Mouse (Mus musculus) gastrocnemius, postnatal 14 days (tissue): ENCODE measurements around the gene Acsm5. TPM values are rescaled to one million over a fixed set of nuclear protein-coding genes. Genes with fewer than 3 reads are reported as not detected.
"Not testable (repeated sequence)": the region's sequence is repeated elsewhere in the genome, so short reads cannot be mapped to it uniquely, and the experiment has no call there.

ENCODE experiments used
- DNase-seq: peaks from one replicate; pipeline ENCODE4 v3.0.0; 2021; ENCODE audit warnings: mixed read lengths
- intact Hi-C: fragments of 180-260 bp; cut with DNase I; formaldehyde crosslinking; loops from one replicate; pipeline ENCODE4 v1.15.1; 2025; ENCODE audit warnings: low total_unique reads
- total RNA-seq, 2 experiments: library from RNA; stranded (reverse); gene quantifications; 2 replicates each; pipeline ENCODE4 v1.2.3; 2021

The Acsm5 gene
- total RNA-seq, 2 experiments from 2014 or later = not detected

DNA sequence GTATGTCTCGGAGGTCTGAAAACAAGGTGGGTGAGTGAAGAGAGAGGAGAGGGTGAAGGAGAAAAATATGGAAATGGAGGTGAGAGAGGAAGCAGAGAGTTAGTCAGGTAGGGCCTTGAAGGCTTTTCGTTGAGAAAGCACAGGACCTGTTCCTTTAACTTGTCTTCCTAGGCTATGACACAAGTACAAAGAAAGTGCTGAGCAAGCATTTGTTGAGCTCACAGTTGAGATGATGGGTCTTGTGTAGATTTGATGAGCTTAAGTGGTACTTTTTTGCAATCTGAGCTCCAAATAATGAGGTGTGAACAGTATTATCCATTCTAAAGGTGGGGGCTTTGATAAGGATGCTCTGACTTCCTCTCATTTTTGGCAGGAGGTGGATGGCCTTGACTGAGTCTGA is 15.1 kb downstream of the Acsm5 start:
- no peak for DNase-seq
- intact Hi-C loops = no loop called here

- intact Hi-C loops = no loop called here
- DNase-seq = no peak
Observed at GRCm38 (mm10) chr7:119542445-119542844, 23.2 kb downstream of the Acsm5 start.

- intact Hi-C loops = no loop called here
- DNase-seq = no peak
Observed at GRCm38 (mm10) chr7:119545572-119545971, 26.3 kb downstream of the Acsm5 start.

GRCm38 (mm10) chr7:119550471-119551222 is 31.4 kb downstream of the Acsm5 start:
- DNase-seq = no peak
- intact Hi-C loops = no loop called here

GRCm38 (mm10) chr7:119554040-119554439 is 34.8 kb downstream of the Acsm5 start, which contains the start of gene Acsm2:
TSS of gene Acsm2 (plus strand) at chr7:119554340.
- intact Hi-C loops = no loop called here
- DNase-seq = no peak

DNA sequence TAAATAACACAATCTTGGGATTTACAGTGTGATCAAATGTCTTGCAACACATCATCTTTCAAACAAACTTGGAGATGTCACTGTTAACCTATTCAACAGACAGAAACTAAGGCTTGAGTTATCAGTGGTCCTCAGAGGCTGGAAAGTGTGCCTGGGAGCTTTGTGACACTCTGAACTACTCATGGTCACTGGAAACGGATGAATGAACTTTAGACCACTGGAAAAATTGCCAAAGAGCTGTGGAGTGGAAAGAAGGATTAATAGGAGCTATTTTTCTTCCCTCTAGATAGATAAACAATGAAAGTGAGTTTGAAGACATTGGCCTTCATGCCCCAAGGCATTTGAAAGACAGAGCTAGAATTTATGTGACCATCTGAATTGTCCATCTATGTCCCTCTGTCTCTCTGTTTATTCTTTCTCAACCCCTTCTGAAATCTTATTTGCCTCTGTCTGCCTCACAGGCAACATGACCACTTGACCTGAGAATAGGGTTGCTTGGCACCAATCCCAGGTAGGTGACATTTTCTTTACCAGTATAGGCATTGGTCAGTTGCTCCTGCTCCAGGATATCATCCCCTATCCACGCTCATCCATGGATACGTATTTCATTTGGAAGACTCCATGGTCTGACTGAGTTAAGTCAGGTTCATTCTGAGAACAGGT is 40.7 kb downstream of the Acsm5 start:
- intact Hi-C loops = no loop called here
- no peak for DNase-seq

- intact Hi-C loops = no loop called here
- no peak for DNase-seq
Observed at GRCm38 (mm10) chr7:119560452-119560835, 41.2 kb downstream of the Acsm5 start.

GRCm38 (mm10) chr7:119561441-119561840 is 42.2 kb downstream of the Acsm5 start:
- no peak for DNase-seq

GRCm38 (mm10) chr7:119562476-119562875 is 43.2 kb downstream of the Acsm5 start:
- DNase-seq, intact Hi-C loops: not testable (repeated sequence)

More at GRCm38 (mm10) chr7:119561441-119561840, 42.2 kb downstream of the Acsm5 start:
- intact Hi-C loops = no loop called here

DNA sequence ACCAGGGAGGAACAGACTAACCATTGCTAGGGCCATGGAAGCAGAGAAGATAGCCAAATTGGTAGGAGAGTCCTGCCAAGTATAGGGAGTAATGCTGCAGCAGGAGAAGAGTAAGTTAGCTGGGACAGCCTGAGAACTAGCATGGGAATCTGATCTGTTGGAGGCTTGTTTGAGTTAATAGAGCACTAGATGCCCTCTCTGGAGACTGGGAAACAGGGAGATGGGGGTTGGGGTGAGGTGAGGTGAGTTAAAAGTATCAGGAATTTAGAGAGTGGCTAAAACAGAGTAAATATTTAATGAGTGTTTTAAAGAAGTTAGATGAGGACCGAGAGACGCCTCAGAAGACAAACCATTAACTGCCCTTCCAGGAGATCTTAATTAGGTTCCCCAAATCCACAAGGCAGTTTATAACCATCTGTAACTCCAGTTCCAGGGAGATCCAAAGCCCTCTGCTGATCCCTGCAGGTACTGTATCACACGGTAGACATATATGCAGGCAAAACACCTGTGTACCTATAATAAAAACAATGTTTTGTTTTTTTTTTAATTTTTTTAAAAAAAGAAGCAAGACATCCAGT is 75.4 kb downstream of the Acsm5 start:
- DNase-seq = no peak
- intact Hi-C loops = no loop called here

Other genes starting within 250 kb of the Acsm5 start
- not detected for gene Gp2, start 60.2 kb upstream of the Acsm5 start, total RNA-seq
- not detected for gene Umod, start 40.2 kb upstream of the Acsm5 start, total RNA-seq
- gene Pdilt, start 4.0 kb downstream of the Acsm5 start, total RNA-seq = not detected
- not detected for gene Acsm2, start 34.9 kb downstream of the Acsm5 start, total RNA-seq
- not detected for gene Acsm1, start 87.6 kb downstream of the Acsm5 start, total RNA-seq
- gene Acsm4, start 170.6 kb downstream of the Acsm5 start, total RNA-seq = not detected
- gene Thumpd1, start 201.3 kb downstream of the Acsm5 start, total RNA-seq = 10 to 100 TPM; 14.2 to 15.2 TPM
- gene Acsm3, start 241.5 kb downstream of the Acsm5 start, total RNA-seq = not detected